Mouse (Mus musculus) Patski (cell line): ENCODE results near the gene Strip1. TPM values are rescaled to one million over a fixed set of nuclear protein-coding genes. Genes with fewer than 3 reads are reported as not detected.

Experiments used
- ATAC-seq: fragments of 100-300 bp; one replicate; pipeline ENCODE4 v1.8.0; 2021
- CTCF ChIA-PET: fragments of 350-600 bp; sonication (Branson Sonifier 250); formaldehyde crosslinking; loops from one replicate; lab custom pipeline; 2022; ENCODE audit warnings: inconsistent platforms; lab: Charles Lee
- POLR2A ChIA-PET: fragments of 350-600 bp; sonication (Branson Sonifier 250); formaldehyde crosslinking; loops from one replicate; lab custom pipeline; 2022; ENCODE audit warnings: antibody characterized with exemption, inconsistent platforms; lab: Charles Lee
- DNase-seq: peaks from one replicate; pipeline ENCODE4 v3.0.0-alpha.2; 2011; ENCODE audit warnings: low read depth, low spot score
- H3K27me3 ChIP-seq: fragments of 371-371 bp; one replicate; pipeline ENCODE4 v1.5.1; 2021
- CTCF ChIP-seq: fragments of 100-300 bp; IDR thresholded peaks from one replicate; pipeline ENCODE4 v1.5.1; 2021
- in situ Hi-C: fragments of 300-500 bp; cut with MboI; formaldehyde crosslinking; loops from 3 replicates; pipeline ENCODE4 v1.11.1; 2018; ENCODE audit warnings: low pct_unique_long_range_greater_than_20kb, mixed read lengths
- polyA plus RNA-seq: library from polyadenylated mRNA; unstranded; gene quantifications from one replicate; pipeline ENCODE4 v1.2.3, GENCODE M21; 2021

The Strip1 gene
- polyA plus RNA-seq, 1 experiment from 2014 or later, result 84.5 TPM

- no peak for DNase-seq
- no peaks in the 10 kb centered on the region for H3K27me3 ChIP-seq
- no peak for TF ChIP-seq CTCF
- ATAC-seq, result no peak
- in situ Hi-C loops, result loop anchor here (10.0 kb wide), 1 partner anchor 191 kb away; no protein-coding TSS in a partner anchor
- ChIA-PET POLR2A (no interaction called here), CTCF (interaction anchor here (1.4 to 7.1 kb wide), 3 partner anchors 15 to 300 kb away, joined by 3 to 78 read pairs (median 31); no protein-coding TSS in a partner anchor)
Measured at GRCm38 (mm10) chr3:107563880-107564279, 67.6 kb downstream of the Strip1 start.

DNA sequence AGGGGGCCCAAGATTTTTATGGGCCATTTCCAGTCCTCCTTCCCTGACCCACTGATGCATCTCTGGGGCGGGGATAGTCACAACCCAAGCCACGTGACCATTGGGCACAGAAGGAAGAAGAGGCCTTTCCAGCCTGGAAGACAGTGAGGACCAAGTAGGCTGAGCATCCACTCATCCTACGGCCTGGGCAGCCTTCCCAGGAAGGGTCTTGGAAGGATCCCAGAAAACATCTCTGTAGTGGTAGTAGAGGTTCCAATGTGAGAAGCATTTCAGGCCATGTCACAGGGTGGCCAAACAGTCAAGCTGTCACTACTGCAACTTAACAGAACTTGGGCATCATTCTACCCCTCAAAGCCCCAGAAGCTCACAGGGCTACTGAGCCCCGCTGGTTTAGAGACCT, 68.9 kb downstream of the Strip1 start:
- TF ChIP-seq CTCF, result no peak
- ChIA-PET CTCF (interaction anchor here (1.4 to 7.1 kb wide), 3 partner anchors 16 to 301 kb away, joined by 3 to 78 read pairs (median 4); no protein-coding TSS in a partner anchor), POLR2A (no interaction called here)
- in situ Hi-C loops, result loop anchor here (10.0 kb wide), 1 partner anchor 192 kb away; no protein-coding TSS in a partner anchor
- DNase-seq (no peak), ATAC-seq (no peak)
- H3K27me3 ChIP-seq, result no peaks in the 10 kb centered on the region

Other genes starting within 250 kb of the Strip1 start
- gene Kcnc4, start 172.1 kb downstream of the Strip1 start, polyA plus RNA-seq, result not detected
- 25.5 TPM for gene Slc6a17, start 113.7 kb downstream of the Strip1 start, polyA plus RNA-seq
- not detected for gene Ubl4b, start 76.6 kb downstream of the Strip1 start, polyA plus RNA-seq
- gene Alx3, start 36.7 kb downstream of the Strip1 start, polyA plus RNA-seq, result 0.10 TPM
- not detected for gene Gm10961, start 372 bp downstream of the Strip1 start, polyA plus RNA-seq
- 229 TPM for gene Ahcyl1, start 64.9 kb upstream of the Strip1 start, polyA plus RNA-seq
- 414 TPM for gene Csf1, start 128.8 kb upstream of the Strip1 start, polyA plus RNA-seq
- gene Eps8l3, start 245.5 kb upstream of the Strip1 start, polyA plus RNA-seq, result not detected